Mouse (Mus musculus) G1E-ER4 (cell line): ENCODE measurements around the gene Zfp568. TPM values are rescaled to one million over a fixed set of nuclear protein-coding genes. Genes with fewer than 3 reads are reported as not detected.

ENCODE experiments used
- GATA1 ChIP-seq: IDR thresholded peaks from one replicate; pipeline ENCODE4 v1.8.0; 2012; ENCODE audit warnings: low read length, inconsistent platforms
- polyA plus RNA-seq: library from polyadenylated mRNA; stranded (reverse); fragments of >175 nt; gene quantifications from 2 replicates; pipeline ENCODE4 v1.2.3, GENCODE M21; 2012

Gene Zfp568
- polyA plus RNA-seq: 4.0 and 5.6 TPM in 2 replicates

DNA sequence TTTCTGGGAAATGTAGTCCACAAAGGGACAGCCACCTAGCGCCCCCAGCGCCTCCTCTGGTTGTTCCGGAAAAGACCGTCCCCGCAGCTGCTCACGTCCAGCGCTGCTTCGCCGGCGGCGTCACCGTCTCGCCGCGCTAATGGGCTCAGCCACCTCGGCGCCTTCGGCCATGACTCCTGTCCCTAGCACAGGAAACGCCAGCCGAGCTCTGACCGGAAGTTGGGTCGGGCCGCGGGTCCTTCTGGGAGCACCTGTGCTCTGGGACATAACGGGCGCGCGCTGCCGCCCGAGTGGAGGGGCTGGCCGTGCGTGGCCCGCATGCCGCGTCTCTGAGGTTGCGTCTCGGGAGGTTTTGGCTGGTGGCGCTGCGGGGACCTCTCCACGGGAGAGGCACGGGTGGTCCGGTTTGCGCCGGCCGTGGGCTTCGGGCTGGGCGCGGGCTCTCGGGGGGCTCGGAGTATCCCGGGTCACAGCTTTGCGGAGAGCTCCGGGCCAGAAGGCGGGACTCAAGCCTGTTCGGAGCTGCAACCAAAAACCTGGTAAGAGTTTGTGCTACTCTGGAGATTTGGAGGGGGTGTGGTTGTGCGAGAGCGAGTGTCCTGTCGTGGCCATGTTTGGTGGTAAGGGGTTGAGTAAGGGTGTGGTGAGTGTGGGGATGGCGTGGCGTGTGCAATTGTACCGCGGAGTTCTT is at the start of gene Zfp568:
Gene Zfp568, plus strand, starts transcription at position 266 of the 691 bp plus-strand sequence.
- TF ChIP-seq GATA1: no peak

DNA sequence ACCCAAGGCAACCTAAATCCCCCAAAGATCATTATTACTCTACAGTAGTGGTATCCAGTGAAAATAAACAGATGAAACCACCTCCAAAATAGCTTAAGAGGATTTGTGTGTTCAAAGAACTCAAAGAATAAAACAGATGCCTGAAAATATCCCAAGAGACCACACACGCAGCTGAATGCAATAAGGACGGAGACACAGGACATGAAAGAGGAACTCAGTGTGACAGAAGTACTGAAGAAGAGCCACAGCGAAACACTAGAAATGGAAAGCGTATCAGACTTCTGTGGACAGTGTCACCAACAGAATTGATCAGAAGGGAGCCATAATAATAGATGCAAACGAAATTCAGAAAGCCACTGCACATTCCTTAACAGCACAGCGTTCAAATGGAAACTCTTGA is 44.9 kb upstream of the Zfp568 start:
- TF ChIP-seq GATA1: no peak

DNA sequence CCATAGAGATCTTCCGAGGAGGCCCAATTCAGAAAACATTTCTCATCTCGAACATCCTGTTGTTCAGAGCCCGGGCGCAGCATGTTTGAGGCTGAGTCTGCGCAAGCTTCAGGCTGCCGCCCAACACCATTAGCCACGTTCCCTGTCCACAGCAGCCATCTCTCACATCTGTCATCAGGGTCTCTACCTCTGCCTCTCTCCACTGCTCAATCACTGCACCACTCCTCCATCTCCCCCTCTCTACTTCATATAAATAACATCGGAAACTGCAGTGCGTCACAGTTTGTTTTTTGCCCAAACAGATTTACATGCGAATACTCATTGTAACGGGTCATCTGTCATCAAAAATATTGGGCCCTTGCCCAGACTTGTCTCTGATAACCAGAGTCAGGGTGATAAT is 42.7 kb upstream of the Zfp568 start:
- TF ChIP-seq GATA1: no peak

DNA sequence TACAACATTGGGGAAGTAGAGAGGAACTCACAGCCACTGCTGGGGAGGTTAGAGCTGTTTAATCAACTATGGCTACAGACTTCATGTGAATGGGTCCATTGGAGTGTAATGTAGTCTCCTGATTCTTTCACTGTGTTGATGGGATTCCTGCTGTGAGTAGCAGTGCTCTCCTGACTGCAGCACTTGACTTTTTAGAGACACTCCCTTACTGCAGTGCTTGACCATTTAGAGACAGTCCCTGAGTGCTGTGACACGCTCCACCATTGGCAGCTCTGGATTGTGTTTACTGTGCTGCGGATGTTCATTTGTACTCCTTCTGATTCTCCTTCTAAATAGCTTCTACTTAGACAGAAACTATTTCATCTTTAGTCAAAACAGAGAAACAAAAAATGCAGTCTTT is 41.0 kb upstream of the Zfp568 start:
- no peak for TF ChIP-seq GATA1

DNA sequence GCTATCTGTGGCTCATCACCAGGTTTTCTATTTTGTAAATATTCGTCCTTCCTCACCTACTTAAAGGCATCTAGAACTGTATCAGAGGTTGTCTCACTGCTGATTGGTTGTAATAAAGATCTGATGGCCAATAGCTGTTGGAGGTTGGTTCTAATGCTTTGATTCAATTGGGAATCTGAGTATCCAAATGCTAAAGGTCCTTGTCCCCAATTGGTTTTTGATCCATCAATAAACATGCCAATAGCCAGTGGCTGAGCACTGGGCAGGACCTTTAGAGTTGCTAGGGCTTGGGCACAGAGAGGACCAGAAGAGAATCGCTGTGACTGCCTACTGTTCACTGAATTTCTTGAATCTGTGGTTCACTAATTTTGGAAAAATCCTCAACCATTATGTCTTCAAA is 40.0 kb upstream of the Zfp568 start:
- TF ChIP-seq GATA1: no peak

DNA sequence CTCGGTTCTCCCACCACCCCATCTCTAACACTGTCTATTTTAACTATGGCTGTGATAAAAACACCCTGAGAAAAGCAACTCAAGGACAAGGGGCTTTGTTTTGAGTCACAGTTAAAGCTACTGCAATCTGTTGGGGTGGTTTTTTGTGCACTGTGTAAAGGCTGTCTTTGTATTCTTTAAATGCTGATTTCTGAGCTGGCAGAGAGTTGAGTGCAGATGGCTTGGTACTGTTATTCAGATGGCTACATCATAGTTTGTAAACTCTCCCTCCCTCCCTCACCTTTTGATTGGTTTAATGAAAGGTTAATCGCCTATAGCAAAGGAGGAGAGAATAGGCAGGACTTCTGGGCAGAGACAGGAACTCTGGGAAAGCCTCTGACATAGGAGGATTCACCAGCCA is 39.6 kb upstream of the Zfp568 start:
- no peak for TF ChIP-seq GATA1

DNA sequence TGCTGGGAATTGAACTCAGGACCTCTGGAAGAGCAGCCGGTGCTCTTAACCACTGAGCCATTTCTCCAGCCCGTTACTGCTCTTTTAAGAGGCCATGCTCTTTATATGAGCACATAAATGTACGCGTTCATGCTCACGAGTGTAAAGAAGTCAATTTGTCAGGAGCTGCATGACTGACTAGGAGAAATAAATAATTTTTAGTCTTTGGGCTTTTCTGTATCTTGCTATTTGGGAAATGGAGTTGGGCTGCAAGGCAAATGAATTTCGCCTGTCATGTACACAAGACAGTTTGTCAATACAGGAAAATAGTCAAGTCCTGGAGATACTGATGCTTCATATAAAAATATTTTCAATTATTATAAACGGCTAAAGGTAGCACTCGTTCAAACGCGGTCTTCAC is 30.7 kb upstream of the Zfp568 start:
- TF ChIP-seq GATA1: no peak

DNA sequence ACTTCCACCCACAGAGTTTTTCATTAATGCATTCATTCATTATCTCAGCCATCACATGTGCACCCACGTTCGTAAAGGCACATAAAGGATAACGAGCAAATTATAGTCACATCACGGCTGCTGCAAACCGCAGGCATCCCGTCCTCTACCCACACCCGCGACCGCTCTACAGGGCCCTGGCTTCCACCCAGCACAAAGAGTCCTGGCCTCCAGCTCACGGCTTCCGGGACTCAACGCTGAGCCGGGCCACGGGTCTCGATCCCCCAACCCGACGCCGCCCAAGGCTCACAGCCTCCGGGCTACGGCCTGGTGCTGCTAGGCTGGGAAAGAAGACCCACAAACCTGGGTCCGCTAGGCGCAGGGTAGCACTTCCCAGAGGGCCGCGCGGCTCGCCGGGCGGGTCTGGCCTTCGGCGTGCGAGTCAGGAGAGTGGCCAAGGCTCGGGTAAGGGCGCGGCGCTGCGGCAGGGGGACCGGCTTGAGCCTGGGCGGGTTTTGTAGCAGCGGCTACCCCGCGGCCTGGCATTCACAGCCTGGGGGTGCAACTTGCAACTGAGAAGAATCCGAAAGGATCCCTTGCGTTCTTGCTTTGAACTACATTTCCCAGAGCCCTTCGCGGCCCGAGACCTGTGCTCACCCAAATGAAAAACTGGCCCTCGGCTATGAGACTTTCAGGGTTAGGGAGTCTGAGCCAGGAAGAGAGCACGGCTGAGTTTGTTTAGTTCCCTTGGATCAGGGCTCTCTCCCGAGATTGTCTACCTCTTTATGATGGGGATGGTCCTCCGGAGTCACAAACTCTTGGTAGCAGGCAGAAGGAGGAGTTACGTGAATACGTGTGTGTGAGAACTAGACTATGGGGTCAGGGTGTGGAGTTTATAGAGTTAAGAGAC is 30.0 kb upstream of the Zfp568 start, which contains the start of gene Zfp74:
Gene Zfp74, minus strand, starts transcription at position 577 of the 889 bp plus-strand sequence.
- no peak for TF ChIP-seq GATA1

DNA sequence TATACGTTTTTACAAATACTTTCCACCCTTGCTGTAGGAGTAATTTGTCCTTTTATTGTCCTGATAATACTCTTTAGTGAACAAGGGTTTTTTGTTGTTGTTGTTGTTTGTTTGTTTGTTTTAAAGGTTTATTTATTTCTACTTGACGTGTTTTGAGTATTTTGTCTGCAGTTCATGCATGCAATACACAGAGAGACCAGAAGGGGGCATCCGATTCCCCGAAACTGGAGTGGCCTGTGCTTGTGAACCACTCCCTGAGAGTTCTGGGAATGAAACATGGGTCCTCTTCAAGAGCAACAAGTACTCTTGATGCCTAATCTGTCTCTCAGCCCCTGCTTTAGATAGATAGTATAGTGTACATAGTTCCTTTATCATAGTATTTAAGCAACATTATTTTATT is 29.0 kb upstream of the Zfp568 start:
- no peak for TF ChIP-seq GATA1

DNA sequence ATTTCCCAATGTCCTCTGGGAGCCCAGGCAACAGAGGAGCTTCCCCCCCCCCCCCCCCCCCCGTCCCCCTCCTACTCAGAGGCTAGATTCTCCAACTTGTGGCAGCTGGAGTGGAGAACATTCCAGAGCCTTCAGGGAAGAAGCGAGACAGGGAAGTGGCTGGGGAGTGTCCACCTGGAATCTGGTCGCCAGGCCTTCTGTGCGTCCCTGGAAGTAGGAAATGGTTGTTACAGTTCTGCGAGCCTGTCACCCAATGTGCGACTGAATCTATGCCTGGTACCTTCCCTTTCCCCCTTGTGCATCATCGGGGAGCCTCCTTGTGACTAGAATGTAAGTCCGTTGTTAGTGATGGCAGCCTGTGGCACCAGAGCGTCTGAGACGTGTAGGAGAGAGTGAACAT is 27.5 kb upstream of the Zfp568 start:
- TF ChIP-seq GATA1: no peak

DNA sequence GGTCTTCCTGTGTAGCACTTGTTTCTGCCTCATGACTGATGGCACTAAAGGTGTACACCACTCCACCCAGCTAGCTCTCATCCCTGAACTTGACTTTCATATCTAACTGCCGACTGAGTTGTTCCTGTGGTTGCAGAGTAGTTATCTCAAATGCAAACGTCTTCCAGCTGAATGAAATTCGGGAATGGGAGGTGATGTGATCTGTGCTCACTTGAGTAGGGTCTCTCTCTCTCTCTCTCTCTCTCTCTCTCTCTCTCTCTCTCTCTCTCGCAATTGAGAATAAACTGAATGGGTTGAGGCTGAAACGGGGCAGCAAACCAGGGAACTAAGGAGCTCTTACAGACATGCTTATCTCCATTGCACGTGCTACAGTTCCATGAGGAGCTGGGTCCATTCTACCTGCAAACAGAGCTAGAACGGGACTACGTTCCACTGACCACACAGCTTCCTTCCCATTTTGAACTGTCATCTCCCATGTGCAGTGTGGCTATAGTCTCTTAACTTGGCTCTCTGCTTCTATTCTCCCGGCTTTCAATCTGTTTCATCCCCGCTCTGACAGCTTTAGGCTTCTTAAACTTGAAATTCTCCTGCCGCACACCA is 25.5 kb upstream of the Zfp568 start:
- no peak for TF ChIP-seq GATA1

DNA sequence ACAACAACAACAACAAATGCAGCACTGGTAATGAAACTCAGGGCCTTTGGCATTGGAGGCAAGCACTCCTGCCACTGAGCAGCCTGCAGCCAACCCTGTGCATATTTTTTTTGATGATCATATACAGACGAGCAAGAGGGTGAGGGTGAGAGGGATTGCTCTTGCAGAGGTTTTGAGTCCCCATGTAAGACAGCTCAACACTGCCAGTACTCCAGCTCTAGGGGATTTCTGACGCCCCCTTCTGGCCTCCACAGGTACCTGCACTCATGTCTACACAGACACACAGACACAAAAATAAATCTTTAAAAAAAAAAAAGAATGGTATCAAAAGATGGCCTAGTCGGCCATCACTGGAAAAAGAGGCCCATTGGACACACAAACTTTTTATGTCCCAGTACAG is 24.8 kb upstream of the Zfp568 start:
- no peak for TF ChIP-seq GATA1

DNA sequence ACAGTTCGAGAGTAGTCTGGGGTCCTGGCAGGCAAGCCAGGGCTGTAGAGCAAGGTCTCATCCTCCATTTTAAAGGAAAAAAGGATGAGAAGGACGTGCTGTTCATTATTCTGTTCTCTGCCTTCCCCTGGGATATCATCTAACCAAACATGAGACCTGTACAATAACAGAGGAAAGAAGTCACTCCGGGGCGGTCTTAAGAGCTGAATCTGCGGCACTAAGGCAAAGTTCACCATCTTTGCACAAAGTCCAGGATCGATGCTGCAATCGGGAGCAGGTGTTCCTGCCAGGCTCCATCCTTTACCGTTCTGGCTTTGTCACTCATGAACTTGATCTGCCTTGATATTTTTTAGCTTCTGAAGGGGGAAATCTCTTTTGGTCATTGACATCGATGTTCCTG is 13.1 kb upstream of the Zfp568 start:
- no peak for TF ChIP-seq GATA1

DNA sequence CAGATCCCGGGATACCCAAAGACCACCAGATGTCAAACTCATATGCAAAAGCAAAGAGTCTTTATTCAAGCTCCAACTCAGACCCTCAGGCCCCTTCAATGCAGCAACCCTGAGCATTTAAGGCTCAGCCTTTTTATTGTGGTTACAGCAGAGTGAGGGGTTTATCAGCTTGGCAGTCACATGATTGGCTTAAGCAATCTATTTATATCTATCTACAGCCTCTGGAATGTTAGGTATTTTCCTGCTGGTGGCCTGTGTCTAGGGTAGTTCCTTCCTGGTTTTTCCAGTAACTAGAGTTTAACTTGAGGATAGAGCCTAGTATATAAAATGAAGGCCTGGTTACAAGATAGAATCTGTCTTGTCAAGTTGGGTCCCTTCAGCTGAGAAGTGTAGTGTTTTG is 3.0 kb upstream of the Zfp568 start:
- no peak for TF ChIP-seq GATA1

DNA sequence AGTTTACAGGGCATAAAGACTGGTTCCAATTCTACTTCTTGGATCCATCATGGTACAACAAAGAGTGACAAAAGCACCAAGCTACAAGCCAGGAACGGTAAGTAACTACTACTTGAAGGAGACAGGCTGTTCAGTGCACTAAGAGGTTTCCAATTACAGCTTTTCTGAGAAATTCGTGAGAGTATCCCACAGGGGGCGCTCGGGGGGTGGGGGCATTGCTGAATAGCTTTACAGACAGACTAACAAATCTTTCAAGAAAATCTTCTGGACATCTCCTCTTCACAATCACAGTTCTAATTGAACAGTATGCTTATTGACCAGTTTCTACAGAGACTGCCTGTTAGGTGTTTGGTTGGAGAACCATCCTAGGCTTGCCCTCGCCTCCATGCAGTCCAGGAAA is 2.3 kb upstream of the Zfp568 start:
- TF ChIP-seq GATA1: no peak

DNA sequence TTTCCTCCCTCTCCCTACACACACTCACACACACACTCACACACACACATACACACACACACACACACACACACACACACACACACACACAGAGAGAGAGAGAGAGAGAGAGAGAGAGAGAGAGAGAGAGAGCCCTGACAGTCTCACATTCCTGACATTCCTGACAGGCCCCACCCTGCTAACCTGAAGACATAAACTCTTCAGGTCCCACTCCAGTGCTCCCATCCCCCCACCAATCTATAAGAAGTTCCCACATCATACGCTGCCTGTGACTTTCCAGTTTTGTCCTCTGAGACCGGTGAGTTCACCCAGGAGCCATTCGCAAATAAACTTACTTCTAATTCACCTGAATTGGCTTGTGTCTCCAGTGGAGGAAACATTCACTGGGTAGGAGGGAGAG is 1.9 kb upstream of the Zfp568 start:
- no peak for TF ChIP-seq GATA1

DNA sequence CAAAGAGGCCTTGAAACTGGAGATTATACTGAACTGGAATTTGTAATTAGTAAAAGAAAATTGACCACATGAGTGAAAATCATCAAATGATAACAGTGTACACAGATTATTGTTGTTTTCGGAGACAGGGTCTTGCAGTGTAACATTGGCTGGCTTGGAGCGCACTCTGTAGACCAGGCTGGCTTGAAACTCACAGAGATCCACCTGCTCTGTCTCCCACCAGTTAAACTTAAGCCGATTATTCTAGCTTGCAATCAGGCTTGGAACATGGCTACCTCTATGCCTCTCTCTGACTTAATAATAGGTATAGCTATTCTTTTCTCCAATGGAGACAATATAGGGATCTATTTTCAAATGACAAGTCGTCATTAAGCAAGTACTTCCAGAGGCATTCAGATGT is 1.4 kb upstream of the Zfp568 start:
- TF ChIP-seq GATA1: no peak

DNA sequence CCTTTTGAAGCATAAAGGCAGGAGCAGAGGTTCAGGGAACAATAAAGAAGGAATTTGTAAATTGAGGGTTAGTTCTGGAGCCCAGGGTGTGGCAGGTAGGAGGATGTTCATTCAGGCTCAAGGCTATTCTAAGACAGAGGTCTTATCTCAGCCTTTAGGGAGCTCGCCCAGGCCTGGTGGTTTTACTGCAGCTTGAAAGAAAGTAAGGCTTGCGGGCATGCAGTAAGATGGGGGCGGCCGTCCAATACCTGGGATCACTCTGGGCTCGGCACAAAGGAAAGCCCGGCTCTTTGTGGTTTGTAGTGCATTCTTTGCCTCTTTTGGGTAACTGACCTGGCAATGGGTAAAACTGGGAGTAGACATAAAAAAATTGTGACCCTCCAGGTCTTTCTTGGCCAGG is 824 bp upstream of the Zfp568 start:
- no peak for TF ChIP-seq GATA1
